Mouse (Mus musculus) heart, embryonic 15.5 days (tissue): Measurements from ENCODE around the gene Zmym5. TPM values are rescaled to one million over a fixed set of nuclear protein-coding genes. Genes with fewer than 3 reads are reported as not detected.
A peak's percentile ranks its signal among the peaks of the same experiment; 100 is the strongest.
"Not testable (repeated sequence)": the region's sequence is repeated elsewhere in the genome, so short reads cannot be mapped to it uniquely, and the experiment has no call there.

ENCODE experiments used
- ATAC-seq: fragments of 200-750 bp; cut with Nextera tagmentation; replicated peaks from 2 replicates; pipeline ENCODE4 v1.8.0; 2017; ENCODE audit warnings: low read depth, moderate TSS enrichment; ENCODE audit not compliant: insufficient number of reproducible peaks, insufficient read depth, low FRiP score
- H3K27ac ChIP-seq: fragments of 300-500 bp; sonication (generic); 2 replicates; pipeline ENCODE4 v1.5.1; 2015; ENCODE audit warnings: mild to moderate bottlenecking, inconsistent platforms
- H3K27me3 ChIP-seq: fragments of 300-500 bp; sonication (generic); 2 replicates; pipeline ENCODE4 v1.6.1; 2015; ENCODE audit warnings: inconsistent platforms
- H3K36me3 ChIP-seq: fragments of 300-500 bp; sonication (generic); 2 replicates; pipeline ENCODE4 v1.6.1; 2015; ENCODE audit warnings: mild to moderate bottlenecking, inconsistent platforms
- H3K4me1 ChIP-seq: fragments of 300-500 bp; sonication (generic); replicated peaks from 2 replicates; pipeline ENCODE4 v1.6.1; 2015; ENCODE audit warnings: inconsistent platforms
- H3K4me2 ChIP-seq: fragments of 300-500 bp; sonication (generic); 2 replicates; pipeline ENCODE4 v1.6.1; 2015; ENCODE audit warnings: inconsistent platforms, mild to moderate bottlenecking, moderate library complexity
- H3K4me3 ChIP-seq: fragments of 300-500 bp; sonication (generic); 2 replicates; pipeline ENCODE4 v1.5.1; 2015; ENCODE audit warnings: mild to moderate bottlenecking, inconsistent platforms
- H3K9ac ChIP-seq: fragments of 300-500 bp; sonication (generic); 2 replicates; pipeline ENCODE4 v1.6.1; 2015; ENCODE audit warnings: mild to moderate bottlenecking, inconsistent platforms
- H3K9me3 ChIP-seq: fragments of 300-500 bp; sonication (generic); replicated peaks from 2 replicates; pipeline ENCODE4 v1.6.1; 2016; ENCODE audit warnings: inconsistent platforms
- WGBS: fragments of 180-500 bp; shearing (Covaris S2); methylation state at CpG from one replicate; pipeline ENCODE4 v1.1.7; 2015; ENCODE audit warnings: mixed read lengths; 5-methylcytosine and 5-hydroxymethylcytosine counted together
- polyA plus RNA-seq: library from polyadenylated mRNA; unstranded; fragments of >200 nt; fragmentation: Nextera tagmentation; extraction: Ambion mirVana; gene quantifications from 2 replicates; pipeline ENCODE4 v1.2.1, GENCODE M21; 2015

The Zmym5 gene
- polyA plus RNA-seq = 16.7 and 17.3 TPM in 2 replicates

GRCm38 (mm10) chr14:56811701-56812339 is at the start of gene Zmym5:
Gene Zmym5, minus strand, starts transcription at chr14:56811716.
- peak; percentile 98 for ATAC-seq
- H3K36me3 ChIP-seq, H3K27me3 ChIP-seq, H3K9me3 ChIP-seq: not testable (repeated sequence)
- H3K27ac ChIP-seq = peak within 1 kb of the TSS; percentile 97
- H3K4me3 ChIP-seq = peak within 1 kb of the TSS; percentile 78
- H3K4me1 ChIP-seq = peaks cover 18% of the 10 kb centered on the region
- 0% methylated on average over 47 of the region's 72 CpGs for WGBS
- peak within 1 kb of the TSS; percentile 81 for H3K4me2 ChIP-seq
- peak within 1 kb of the TSS; percentile 79 for H3K9ac ChIP-seq

GRCm38 (mm10) chr14:56849681-56850080 is 38.2 kb upstream of the Zmym5 start:
- H3K9me3 ChIP-seq = peaks cover 13% of the 10 kb centered on the region; the same call in 1 of the 2 replicates
- H3K4me1 ChIP-seq = no peaks in the 10 kb centered on the region
- ATAC-seq = no peak
- no peak overlapping the region for H3K27ac ChIP-seq
- WGBS = 59% methylated on average over 2 of the region's 2 CpGs
- no peak overlapping the region for H3K9ac ChIP-seq
- H3K36me3 ChIP-seq = no peaks in the 10 kb centered on the region
- no peak overlapping the region for H3K4me3 ChIP-seq
- H3K4me2 ChIP-seq = no peak overlapping the region
- no peaks in the 10 kb centered on the region for H3K27me3 ChIP-seq

DNA sequence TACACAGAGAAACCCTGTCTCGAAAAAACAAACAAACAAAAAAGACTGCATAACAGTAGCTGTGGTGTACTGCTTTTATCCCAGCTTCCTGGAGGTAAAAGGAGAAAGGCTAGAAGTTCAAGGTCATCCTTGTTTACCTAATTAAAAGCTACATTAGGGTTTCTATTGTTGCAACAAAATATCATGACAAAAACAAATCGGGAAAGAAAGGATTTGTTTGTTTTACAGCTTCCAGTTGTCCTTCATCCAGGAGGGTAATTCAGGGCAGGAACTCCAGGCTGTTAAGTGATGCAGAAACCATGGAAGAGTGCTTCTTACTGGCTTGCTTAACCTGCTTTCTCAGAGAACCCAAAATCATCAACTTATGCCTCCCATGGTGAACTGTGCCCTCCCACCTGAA is 36.8 kb upstream of the Zmym5 start:
- no peak overlapping the region for H3K9ac ChIP-seq
- H3K4me3 ChIP-seq = no peak overlapping the region
- 59% methylated on average over 2 of the region's 2 CpGs for WGBS
- H3K9me3 ChIP-seq = 0 out of 2 replicates have a peak, but pooled peaks cover 3% of the 10 kb centered on the region
- H3K27me3 ChIP-seq = no peaks in the 10 kb centered on the region
- H3K36me3 ChIP-seq = no peaks in the 10 kb centered on the region
- H3K27ac ChIP-seq = no peak overlapping the region
- H3K4me2 ChIP-seq = no peak overlapping the region
- H3K4me1 ChIP-seq = no peaks in the 10 kb centered on the region
- no peak for ATAC-seq

GRCm38 (mm10) chr14:56844507-56844906 is 33.0 kb upstream of the Zmym5 start:
- no peak overlapping the region for H3K9ac ChIP-seq
- no peaks in the 10 kb centered on the region for H3K4me1 ChIP-seq
- H3K27ac ChIP-seq = no peak overlapping the region
- no peak overlapping the region for H3K4me3 ChIP-seq
- ATAC-seq = no peak
- H3K9me3 ChIP-seq = no peaks in the 10 kb centered on the region
- no peak overlapping the region for H3K4me2 ChIP-seq
- 28% methylated on average over 2 of the region's 2 CpGs for WGBS
- no peaks in the 10 kb centered on the region for H3K36me3 ChIP-seq
- no peaks in the 10 kb centered on the region for H3K27me3 ChIP-seq

GRCm38 (mm10) chr14:56844033-56844432 is 32.5 kb upstream of the Zmym5 start:
- 66% methylated on average over 4 of the region's 4 CpGs for WGBS
- no peak for ATAC-seq
- no peak overlapping the region for H3K27ac ChIP-seq
- H3K9ac ChIP-seq = no peak overlapping the region
- H3K4me1 ChIP-seq = no peaks in the 10 kb centered on the region
- no peaks in the 10 kb centered on the region for H3K36me3 ChIP-seq
- no peaks in the 10 kb centered on the region for H3K9me3 ChIP-seq
- H3K4me3 ChIP-seq = no peak overlapping the region
- H3K27me3 ChIP-seq = no peaks in the 10 kb centered on the region
- H3K4me2 ChIP-seq = no peak overlapping the region

- H3K4me2 ChIP-seq, H3K4me1 ChIP-seq, ATAC-seq, H3K9ac ChIP-seq, H3K9me3 ChIP-seq, H3K27me3 ChIP-seq, H3K36me3 ChIP-seq, H3K4me3 ChIP-seq, H3K27ac ChIP-seq: not testable (repeated sequence)
- 83% methylated on average over 5 of the region's 5 CpGs for WGBS
These were observed 23.1 kb upstream of the Zmym5 start for GRCm38 (mm10) chr14:56834576-56834975.

- H3K27me3 ChIP-seq, ATAC-seq, H3K4me2 ChIP-seq, H3K4me1 ChIP-seq, H3K4me3 ChIP-seq, H3K36me3 ChIP-seq, H3K27ac ChIP-seq, H3K9ac ChIP-seq, H3K9me3 ChIP-seq: not testable (repeated sequence)
- 58% methylated on average over 10 of the region's 10 CpGs for WGBS
These were observed 21.7 kb upstream of the Zmym5 start for GRCm38 (mm10) chr14:56833211-56833610.

- WGBS = 48% methylated on average over 1 of the region's 1 CpGs
- Histone ChIP-seq H3K4me1 (0 out of 2 replicates have a peak, but pooled peaks cover 2% of the 10 kb centered on the region), H3K27me3 (no peaks in the 10 kb centered on the region), H3K4me3 (no peak overlapping the region), H3K9ac (no peak overlapping the region), H3K36me3 (no peaks in the 10 kb centered on the region), H3K27ac (no peak overlapping the region), H3K4me2 (no peak overlapping the region), H3K9me3 (no peaks in the 10 kb centered on the region)
- ATAC-seq = no peak
These were observed 21.1 kb upstream of the Zmym5 start for GRCm38 (mm10) chr14:56832563-56833113.

GRCm38 (mm10) chr14:56832147-56832546 is 20.6 kb upstream of the Zmym5 start:
- Histone ChIP-seq H3K4me1 (0 out of 2 replicates have a peak, but pooled peaks cover 2% of the 10 kb centered on the region), H3K9me3 (no peaks in the 10 kb centered on the region), H3K9ac (no peak overlapping the region), H3K36me3 (no peaks in the 10 kb centered on the region), H3K4me2 (no peak overlapping the region), H3K27ac (no peak overlapping the region), H3K4me3 (no peak overlapping the region), H3K27me3 (no peaks in the 10 kb centered on the region)
- no peak for ATAC-seq
- 82% methylated on average over 3 of the region's 3 CpGs for WGBS

DNA sequence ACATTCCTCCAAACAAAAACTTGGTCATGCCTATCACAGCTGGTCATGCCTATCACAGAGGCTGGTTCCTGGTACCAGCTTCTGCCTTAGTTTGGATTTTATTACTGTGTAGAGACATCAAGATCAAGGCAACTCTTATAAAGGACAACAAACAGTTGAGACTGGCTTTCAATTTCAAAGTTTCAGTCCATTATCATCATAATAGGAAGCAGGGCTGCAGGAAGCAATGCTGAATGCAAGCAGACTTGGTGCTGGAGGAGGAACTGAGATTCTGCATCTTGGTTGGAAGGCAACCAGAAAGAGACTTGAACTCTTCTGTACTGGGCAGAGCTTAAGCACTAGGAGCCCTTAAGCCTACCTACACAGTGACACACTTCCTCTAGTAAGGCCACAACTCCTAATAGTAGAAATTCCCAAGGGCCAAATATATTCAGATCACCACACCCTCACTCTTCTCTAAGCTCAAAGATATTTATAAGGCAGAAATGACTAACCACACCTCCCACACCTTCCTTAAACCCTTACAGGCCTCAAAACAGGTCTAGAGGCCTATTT is 19.1 kb upstream of the Zmym5 start:
- H3K9me3 ChIP-seq = no peaks in the 10 kb centered on the region
- ATAC-seq = no peak
- 0 out of 2 replicates have a peak, but pooled peaks cover 2% of the 10 kb centered on the region for H3K4me1 ChIP-seq
- H3K4me3 ChIP-seq = no peak overlapping the region
- no peak overlapping the region for H3K27ac ChIP-seq
- no peak overlapping the region for H3K4me2 ChIP-seq
- H3K27me3 ChIP-seq = no peaks in the 10 kb centered on the region
- no peak overlapping the region for H3K9ac ChIP-seq
- no peaks in the 10 kb centered on the region for H3K36me3 ChIP-seq

DNA sequence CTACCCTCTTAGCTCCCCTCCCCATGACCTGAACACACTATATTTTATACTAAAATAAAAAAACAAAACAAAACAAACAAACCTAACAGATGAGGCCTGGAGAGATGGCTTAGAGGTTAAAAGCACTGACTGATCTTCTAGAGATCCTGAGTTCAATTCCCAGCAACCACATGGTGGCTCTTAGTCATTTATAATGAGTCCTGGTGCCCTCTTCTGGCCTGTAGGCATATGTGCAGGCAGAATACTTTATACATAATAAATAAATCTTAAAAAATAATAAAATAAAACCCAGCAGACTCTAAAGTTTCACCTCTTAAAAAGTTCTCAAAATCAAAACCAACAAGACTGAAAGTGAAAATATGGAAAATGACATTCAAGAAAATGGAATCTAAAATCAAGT is 13.0 kb upstream of the Zmym5 start:
- no peak for ATAC-seq

DNA sequence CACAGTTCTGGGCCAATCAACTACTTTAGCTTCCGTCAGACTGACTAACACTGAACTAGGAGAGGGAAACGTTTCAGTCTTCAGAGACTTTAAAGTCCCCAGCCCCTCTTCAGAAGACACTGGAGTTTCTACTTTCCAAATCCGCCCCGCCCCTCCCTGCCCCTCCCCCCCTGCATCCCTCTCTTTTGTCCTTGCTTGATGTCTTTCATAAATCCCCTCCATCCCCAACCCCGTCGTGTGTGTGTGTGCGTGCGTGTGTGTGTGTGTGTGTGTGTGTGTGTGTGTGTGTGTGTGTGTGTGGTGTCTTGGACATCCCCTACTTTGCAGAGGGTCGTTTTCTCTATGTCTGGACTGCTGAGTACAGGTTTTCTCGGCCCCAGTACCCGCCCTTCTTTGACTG is 6.1 kb upstream of the Zmym5 start:
- H3K4me3 ChIP-seq = no peak overlapping the region
- no peak overlapping the region for H3K9ac ChIP-seq
- 13% methylated on average over 9 of the region's 11 CpGs for WGBS
- no peaks in the 10 kb centered on the region for H3K27me3 ChIP-seq
- no peaks in the 10 kb centered on the region for H3K9me3 ChIP-seq
- no peak overlapping the region for H3K27ac ChIP-seq
- peak overlapping the region; percentile 1; the same call in 1 of the 2 replicates for H3K4me2 ChIP-seq
- H3K4me1 ChIP-seq = peaks cover 10% of the 10 kb centered on the region
- no peaks in the 10 kb centered on the region for H3K36me3 ChIP-seq
- no peak for ATAC-seq

More for the DNA sequence above, 13.0 kb upstream of the Zmym5 start:
- H3K27ac ChIP-seq = no peak overlapping the region
- no peaks in the 10 kb centered on the region for H3K9me3 ChIP-seq
- no peaks in the 10 kb centered on the region for H3K4me1 ChIP-seq
- no peak overlapping the region for H3K9ac ChIP-seq
- H3K36me3 ChIP-seq = no peaks in the 10 kb centered on the region
- no peak overlapping the region for H3K4me2 ChIP-seq
- no peak overlapping the region for H3K4me3 ChIP-seq
- no peaks in the 10 kb centered on the region for H3K27me3 ChIP-seq
